Mouse (Mus musculus) embryonic facial prominence, embryonic 11.5 days (tissue): ENCODE results near the gene Vash1. TPM values are rescaled to one million over a fixed set of nuclear protein-coding genes. Genes with fewer than 3 reads are reported as not detected.
A peak's percentile ranks its signal among the peaks of the same experiment; 100 is the strongest.

ENCODE experiments used
- ATAC-seq: fragments of 200-750 bp; cut with Nextera tagmentation; replicated peaks from 2 replicates; pipeline ENCODE4 v1.8.0; 2017; ENCODE audit warnings: low read depth; ENCODE audit not compliant: insufficient number of reproducible peaks, low FRiP score, low TSS enrichment
- DNase-seq: peaks from one replicate; pipeline ENCODE4 v3.0.0-alpha.2; 2015; ENCODE audit warnings: low spot score
- H3K27ac ChIP-seq: fragments of 300-500 bp; sonication (generic); replicated peaks from 2 replicates; pipeline ENCODE4 v1.5.1; 2014; ENCODE audit warnings: mild to moderate bottlenecking, low read depth, low read length, control low read depth
- H3K27me3 ChIP-seq: fragments of 300-500 bp; sonication (generic); 2 replicates; pipeline ENCODE4 v1.6.1; 2014; ENCODE audit warnings: mild to moderate bottlenecking, low read length, moderate library complexity, mixed read lengths; ENCODE audit not compliant: control insufficient read depth, insufficient read depth
- H3K36me3 ChIP-seq: fragments of 300-500 bp; sonication (generic); replicated peaks from 2 replicates; pipeline ENCODE4 v1.6.1; 2014; ENCODE audit warnings: low read depth, mild to moderate bottlenecking, low read length, moderate library complexity, mixed read lengths; ENCODE audit not compliant: control insufficient read depth, insufficient read depth
- H3K4me1 ChIP-seq: fragments of 300-500 bp; sonication (generic); 2 replicates; pipeline ENCODE4 v1.6.1; 2014; ENCODE audit warnings: low read length, mixed read lengths; ENCODE audit not compliant: control insufficient read depth, insufficient read depth
- H3K4me2 ChIP-seq: fragments of 300-500 bp; sonication (generic); 2 replicates; pipeline ENCODE4 v1.6.1; 2014; ENCODE audit warnings: low read depth, mild to moderate bottlenecking, control low read depth, low read length, moderate library complexity
- H3K4me3 ChIP-seq: fragments of 300-500 bp; sonication (generic); 2 replicates; pipeline ENCODE4 v1.5.1; 2014; ENCODE audit warnings: low read depth, low read length, control low read depth
- H3K9ac ChIP-seq: fragments of 300-500 bp; sonication (generic); replicated peaks from 2 replicates; pipeline ENCODE4 v1.6.1; 2014; ENCODE audit warnings: mild to moderate bottlenecking, control low read depth, low read length
- H3K9me3 ChIP-seq: fragments of 300-500 bp; sonication (generic); replicated peaks from 2 replicates; pipeline ENCODE4 v1.6.1; 2016; ENCODE audit warnings: mild to moderate bottlenecking, low read length, inconsistent platforms, mixed read lengths; ENCODE audit not compliant: control insufficient read depth
- WGBS: fragments of 180-500 bp; shearing (Covaris S2); extraction: QIAGEN DNeasy Blood & Tissue Kit; methylation state at CpG from one replicate; pipeline ENCODE4 v1.1.7; 2014; 5-methylcytosine and 5-hydroxymethylcytosine counted together
- polyA plus RNA-seq: library from polyadenylated mRNA; unstranded; fragments of >200 nt; fragmentation: Nextera tagmentation; extraction: Ambion mirVana; gene quantifications from 2 replicates; pipeline ENCODE4 v1.2.1, GENCODE M21; 2014

The Vash1 gene
- polyA plus RNA-seq, 1 experiment from 2014 or later = 10.4 TPM

DNA sequence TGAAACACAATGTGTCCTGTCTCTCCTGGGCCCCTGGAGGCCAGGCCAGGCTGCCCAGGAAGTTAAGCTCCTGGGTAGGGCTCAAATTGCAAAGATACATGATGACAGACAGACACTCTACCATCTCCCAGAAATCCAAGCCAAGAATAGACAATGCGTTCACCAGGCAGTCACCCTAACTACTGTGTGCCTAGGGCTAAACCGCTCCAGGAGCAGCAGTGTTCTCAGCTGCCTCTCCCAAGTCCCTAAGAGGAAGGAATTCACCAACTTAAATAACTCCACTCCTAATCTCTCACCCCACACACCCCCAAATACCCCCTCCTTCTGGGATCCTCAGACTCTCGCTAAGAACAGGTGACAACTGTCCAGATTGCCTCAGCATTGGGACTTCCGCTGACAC, 6.4 kb upstream of the Vash1 start:
- Histone ChIP-seq H3K4me3 (no peak overlapping the region), H3K4me2 (no peak overlapping the region), H3K9ac (no peak overlapping the region), H3K9me3 (no peaks in the 10 kb centered on the region; the same call in 1 of the 2 replicates), H3K27me3 (no peaks in the 10 kb centered on the region), H3K36me3 (no peaks in the 10 kb centered on the region), H3K27ac (no peak overlapping the region), H3K4me1 (no peaks in the 10 kb centered on the region)
- 70% methylated on average over 4 of the region's 4 CpGs for WGBS
- ATAC-seq = no peak
- no peak for DNase-seq

DNA sequence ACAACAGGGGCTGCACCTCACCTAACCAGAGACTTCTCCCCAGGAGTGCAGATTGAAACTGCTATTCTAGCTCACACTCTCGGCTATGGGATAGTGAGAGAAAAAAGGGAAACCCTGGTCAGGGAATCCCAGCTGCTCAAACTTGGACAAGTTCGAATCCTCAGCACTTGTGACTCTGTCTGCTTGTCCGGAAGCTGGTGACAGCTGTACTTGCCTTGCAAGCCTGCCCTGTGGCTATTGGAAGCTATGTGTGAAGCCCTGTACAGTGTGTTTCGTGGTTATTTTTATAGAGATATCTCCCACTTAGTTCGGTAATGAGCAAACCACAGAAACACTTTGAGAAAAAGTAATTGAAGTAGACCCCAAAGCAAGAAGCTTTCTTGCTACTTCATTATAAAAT, 6.0 kb upstream of the Vash1 start:
- DNase-seq (no peak), ATAC-seq (no peak)
- Histone ChIP-seq H3K36me3 (no peaks in the 10 kb centered on the region), H3K27me3 (no peaks in the 10 kb centered on the region), H3K4me3 (no peak overlapping the region), H3K27ac (no peak overlapping the region), H3K9ac (no peak overlapping the region), H3K4me1 (no peaks in the 10 kb centered on the region), H3K9me3 (no peaks in the 10 kb centered on the region; the same call in 1 of the 2 replicates), H3K4me2 (no peak overlapping the region)
- WGBS = 69% methylated on average over 5 of the region's 5 CpGs

DNA sequence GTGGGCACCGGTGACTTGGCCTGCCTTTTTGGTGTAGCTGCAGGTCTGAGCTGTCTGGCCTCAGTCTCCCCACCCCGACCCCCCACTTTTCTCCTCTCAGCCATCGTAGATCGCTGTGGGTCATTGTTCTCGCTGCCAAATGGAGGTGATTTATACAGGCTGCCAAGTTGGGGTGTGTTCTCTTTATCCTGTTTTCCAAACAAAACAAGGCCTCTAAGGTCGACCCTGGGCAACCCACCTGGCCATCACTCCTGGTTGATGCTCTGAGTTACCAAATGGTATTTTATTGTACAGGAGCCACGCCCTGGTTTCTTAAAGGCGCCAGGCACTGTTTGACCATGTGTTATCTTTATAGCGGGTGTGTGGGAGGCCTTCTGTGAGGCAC, 1.0 kb downstream of the Vash1 start:
- 12% methylated on average over 9 of the region's 9 CpGs for WGBS
- H3K27ac ChIP-seq = no peak overlapping the region
- peak overlapping the region; percentile 82 for H3K4me3 ChIP-seq
- no peaks in the 10 kb centered on the region for H3K36me3 ChIP-seq
- H3K27me3 ChIP-seq = no peaks in the 10 kb centered on the region
- peak overlapping the region; percentile 91 for H3K9ac ChIP-seq
- no peaks in the 10 kb centered on the region for H3K4me1 ChIP-seq
- H3K4me2 ChIP-seq = peak overlapping the region; percentile 98
- ATAC-seq = no peak
- H3K9me3 ChIP-seq = no peaks in the 10 kb centered on the region; the same call in 1 of the 2 replicates
- DNase-seq = peak; percentile 21

- WGBS = 42% methylated on average over 12 of the region's 12 CpGs
- H3K27me3 ChIP-seq = no peaks in the 10 kb centered on the region
- H3K4me2 ChIP-seq = peak overlapping the region; percentile 98
- peak overlapping the region; percentile 91 for H3K9ac ChIP-seq
- no peaks in the 10 kb centered on the region for H3K36me3 ChIP-seq
- peak overlapping the region; percentile 82 for H3K4me3 ChIP-seq
- no peak overlapping the region for H3K27ac ChIP-seq
- ATAC-seq = no peak
- no peaks in the 10 kb centered on the region for H3K9me3 ChIP-seq
- no peak for DNase-seq
- H3K4me1 ChIP-seq = no peaks in the 10 kb centered on the region
Observed at GRCm38 (mm10) chr12:86679991-86680491, 1.5 kb downstream of the Vash1 start.

- peak overlapping the region; percentile 82 for H3K4me3 ChIP-seq
- DNase-seq (no peak), ATAC-seq (no peak)
- H3K27ac ChIP-seq = no peak overlapping the region
- H3K36me3 ChIP-seq = no peaks in the 10 kb centered on the region
- H3K9ac ChIP-seq = peak overlapping the region; percentile 23; the same call in 1 of the 2 replicates
- WGBS = 61% methylated on average over 11 of the region's 11 CpGs
- H3K9me3 ChIP-seq = no peaks in the 10 kb centered on the region
- H3K27me3 ChIP-seq = no peaks in the 10 kb centered on the region
- peak overlapping the region; percentile 98 for H3K4me2 ChIP-seq
- no peaks in the 10 kb centered on the region for H3K4me1 ChIP-seq
Observed at GRCm38 (mm10) chr12:86680591-86681193, 2.2 kb downstream of the Vash1 start.

DNA sequence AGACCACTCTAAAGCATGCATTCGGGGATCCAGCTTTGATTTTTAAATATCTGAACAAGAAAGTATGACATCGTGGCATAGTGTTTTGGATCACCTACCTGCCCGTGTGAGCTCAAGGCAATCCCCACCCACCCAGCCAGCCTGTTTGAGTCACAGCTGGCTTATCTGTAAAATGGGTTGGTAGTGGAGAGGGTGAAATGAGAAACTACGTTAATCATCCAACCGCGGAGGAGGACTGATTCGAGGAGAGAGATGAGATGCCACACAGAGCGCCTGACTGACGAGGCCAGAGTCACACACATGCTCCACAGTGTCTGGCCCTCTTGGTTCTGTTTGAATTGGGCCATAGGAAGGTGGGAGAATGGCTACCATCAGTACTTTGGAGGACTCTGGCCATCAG, 3.1 kb downstream of the Vash1 start:
- no peak for ATAC-seq
- no peaks in the 10 kb centered on the region for H3K4me1 ChIP-seq
- H3K9me3 ChIP-seq = no peaks in the 10 kb centered on the region
- no peak overlapping the region for H3K9ac ChIP-seq
- no peaks in the 10 kb centered on the region for H3K27me3 ChIP-seq
- WGBS = 92% methylated on average over 9 of the region's 9 CpGs
- no peak overlapping the region for H3K27ac ChIP-seq
- peaks cover 1% of the 10 kb centered on the region for H3K36me3 ChIP-seq
- no peak for DNase-seq
- H3K4me2 ChIP-seq = peak overlapping the region; percentile 24; the same call in 1 of the 2 replicates
- H3K4me3 ChIP-seq = no peak overlapping the region

GRCm38 (mm10) chr12:86682178-86682577, 3.7 kb downstream of the Vash1 start:
- Histone ChIP-seq H3K4me3 (no peak overlapping the region), H3K27ac (no peak overlapping the region), H3K36me3 (peaks cover 4% of the 10 kb centered on the region), H3K4me1 (no peaks in the 10 kb centered on the region), H3K27me3 (no peaks in the 10 kb centered on the region), H3K9me3 (no peaks in the 10 kb centered on the region), H3K4me2 (no peak overlapping the region), H3K9ac (no peak overlapping the region)
- WGBS = 85% methylated on average over 8 of the region's 8 CpGs
- DNase-seq (no peak), ATAC-seq (no peak)

DNA sequence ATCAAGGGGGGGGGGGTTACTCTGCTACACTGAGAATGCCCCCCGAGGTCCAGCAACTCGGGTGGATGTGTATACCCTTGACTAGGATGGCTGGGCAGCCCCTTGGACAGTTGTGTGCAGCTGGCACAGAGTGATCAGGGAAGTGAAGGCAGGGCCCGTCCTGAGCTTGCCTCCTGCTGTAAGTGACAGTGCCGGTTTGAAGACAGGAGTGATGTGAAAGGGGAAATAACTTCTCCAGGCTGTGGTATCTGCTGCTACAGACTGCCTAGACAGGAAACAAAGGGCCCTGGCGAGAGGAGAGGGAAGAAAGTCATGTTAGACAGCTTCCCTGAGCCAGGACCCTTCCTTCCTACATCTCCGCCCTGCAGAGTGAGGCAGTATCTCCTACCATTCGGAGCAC, 5.2 kb downstream of the Vash1 start:
- 73% methylated on average over 7 of the region's 7 CpGs for WGBS

More for the DNA sequence above, 5.2 kb downstream of the Vash1 start:
- Histone ChIP-seq H3K27me3 (no peaks in the 10 kb centered on the region), H3K27ac (no peak overlapping the region), H3K9ac (no peak overlapping the region), H3K4me2 (no peak overlapping the region), H3K36me3 (peaks cover 4% of the 10 kb centered on the region), H3K4me3 (no peak overlapping the region), H3K9me3 (no peaks in the 10 kb centered on the region), H3K4me1 (no peaks in the 10 kb centered on the region)
- ATAC-seq (no peak), DNase-seq (no peak)
